Mouse (Mus musculus) spleen, adult 2 months (tissue): Measurements from ENCODE around the gene Erf. TPM values are rescaled to one million over a fixed set of nuclear protein-coding genes. Genes with fewer than 3 reads are reported as not detected.

Experiments used
- DNase-seq, 2 experiments: peaks; one replicate each; pipeline versions ENCODE4 v3.0.0 to v3.0.0-alpha.2; 2012 to 2021; ENCODE audit warnings: low spot score in 2 of 2, low read depth in 1 of 2
- H3K27ac ChIP-seq: fragments of 200-500 bp; 2 replicates; pipeline ENCODE4 v1.5.1; 2012; ENCODE audit warnings: low read length, inconsistent platforms; ENCODE audit not compliant: insufficient read depth
- H3K27me3 ChIP-seq: fragments of 200-500 bp; 2 replicates; pipeline ENCODE4 v1.6.1; 2012; ENCODE audit warnings: mild to moderate bottlenecking, moderate library complexity, low read length, inconsistent platforms; ENCODE audit not compliant: control insufficient read depth, insufficient read depth
- H3K36me3 ChIP-seq: fragments of 200-500 bp; 2 replicates; pipeline ENCODE4 v1.6.1; 2012; ENCODE audit warnings: mild to moderate bottlenecking, low read length, inconsistent platforms; ENCODE audit not compliant: control insufficient read depth, insufficient read depth
- H3K4me1 ChIP-seq: fragments of 200-500 bp; 2 replicates; pipeline ENCODE4 v1.6.1; 2011; ENCODE audit warnings: inconsistent platforms; ENCODE audit not compliant: control insufficient read depth, insufficient read depth, insufficient read length
- H3K4me3 ChIP-seq: fragments of 200-500 bp; 2 replicates; pipeline ENCODE4 v1.5.1; 2011; ENCODE audit warnings: mild to moderate bottlenecking, inconsistent platforms; ENCODE audit not compliant: insufficient read depth, insufficient read length; ENCODE audit errors: extremely low read depth
- CTCF ChIP-seq: fragments of 200-500 bp; IDR thresholded peaks from 2 replicates; pipeline ENCODE4 v1.5.1; 2011; ENCODE audit warnings: mild to moderate bottlenecking, inconsistent platforms; ENCODE audit not compliant: insufficient read depth, insufficient read length, insufficient replicate concordance; ENCODE audit errors: extremely low read depth
- POLR2A ChIP-seq: fragments of 200-500 bp; IDR thresholded peaks from 2 replicates; pipeline ENCODE4 v1.6.1; 2011; ENCODE audit warnings: low read depth, low read length, inconsistent platforms
- WGBS: fragments of 180-500 bp; shearing (Covaris S2); methylation state at CpG from one replicate; pipeline ENCODE4 v1.1.7; 2018; 5-methylcytosine and 5-hydroxymethylcytosine counted together
- polyA plus RNA-seq: library from polyadenylated mRNA; depleted of rRNA; stranded (reverse); fragments of >200 nt; gene quantifications from 2 replicates; pipeline ENCODE4 v1.2.3, GENCODE M21; 2012

Erf gene
- polyA plus RNA-seq, 1 experiment = 17.2 TPM

- peaks cover 4% of the 10 kb centered on the region for H3K36me3 ChIP-seq
- H3K4me1 ChIP-seq = peaks cover 11% of the 10 kb centered on the region; the same call in 1 of the 2 replicates
- H3K4me3 ChIP-seq = peak overlapping the region; percentile 98
- H3K27me3 ChIP-seq = no peaks in the 10 kb centered on the region
- TF ChIP-seq CTCF (no peak), POLR2A (no peak)
- H3K27ac ChIP-seq = peak overlapping the region; percentile 81
- DNase-seq = peak in 1 of 2 experiments; percentile 77
- WGBS = under 1% methylated on average over 53 of the region's 73 CpGs
These were observed 1.0 kb downstream of the Erf start for GRCm38 (mm10) chr7:25249314-25250140.

- 1% methylated on average over 25 of the region's 25 CpGs for WGBS
These were observed 1.7 kb downstream of the Erf start for GRCm38 (mm10) chr7:25248846-25249313.

DNA sequence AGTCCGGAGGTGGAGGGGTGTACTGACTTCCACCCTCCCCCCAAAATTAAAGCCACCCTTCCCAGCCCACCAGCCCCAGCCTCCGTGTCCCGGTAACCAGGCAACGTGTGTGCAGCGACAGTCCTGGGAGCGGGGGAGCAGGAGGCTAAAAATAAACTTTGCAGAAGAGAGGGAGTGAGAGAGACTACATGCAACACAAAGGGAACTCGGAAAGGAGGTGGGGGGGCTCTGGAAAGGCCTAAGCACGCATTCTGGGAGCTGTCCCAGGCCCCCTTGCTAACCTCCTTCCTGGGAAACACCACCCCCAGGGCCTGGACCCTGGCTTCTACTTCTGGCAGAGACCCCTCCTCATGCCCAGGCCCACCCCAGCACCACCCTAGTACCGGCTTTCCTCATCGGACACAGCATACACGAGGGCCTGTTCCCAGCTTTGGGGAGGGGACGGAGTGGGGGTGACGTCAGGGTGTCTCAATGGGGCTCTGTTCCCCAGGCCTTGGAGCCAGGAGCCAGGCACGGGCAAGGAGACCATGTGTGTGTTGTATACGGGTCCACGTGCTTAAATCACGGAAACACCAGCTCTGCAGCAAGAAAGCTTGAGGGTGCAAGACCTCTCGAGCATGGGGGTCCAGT, 2.4 kb downstream of the Erf start:
- TF ChIP-seq POLR2A (no peak), CTCF (no peak)
- Histone ChIP-seq H3K27me3 (no peaks in the 10 kb centered on the region), H3K4me3 (peak overlapping the region; percentile 98; the same call in 1 of the 2 replicates), H3K4me1 (peaks cover 11% of the 10 kb centered on the region; the same call in 1 of the 2 replicates), H3K27ac (peak overlapping the region; percentile 30; the same call in 1 of the 2 replicates), H3K36me3 (peaks cover 6% of the 10 kb centered on the region)
- 24% methylated on average over 18 of the region's 18 CpGs for WGBS
- DNase-seq = no peak

More at GRCm38 (mm10) chr7:25248846-25249313, 1.7 kb downstream of the Erf start:
- H3K27ac ChIP-seq = peak overlapping the region; percentile 55
- peaks cover 11% of the 10 kb centered on the region; the same call in 1 of the 2 replicates for H3K4me1 ChIP-seq
- peaks cover 6% of the 10 kb centered on the region for H3K36me3 ChIP-seq
- no peak for DNase-seq
- H3K27me3 ChIP-seq = no peaks in the 10 kb centered on the region
- peak overlapping the region; percentile 98 for H3K4me3 ChIP-seq
- TF ChIP-seq POLR2A = no peak
- TF ChIP-seq CTCF = no peak

DNA sequence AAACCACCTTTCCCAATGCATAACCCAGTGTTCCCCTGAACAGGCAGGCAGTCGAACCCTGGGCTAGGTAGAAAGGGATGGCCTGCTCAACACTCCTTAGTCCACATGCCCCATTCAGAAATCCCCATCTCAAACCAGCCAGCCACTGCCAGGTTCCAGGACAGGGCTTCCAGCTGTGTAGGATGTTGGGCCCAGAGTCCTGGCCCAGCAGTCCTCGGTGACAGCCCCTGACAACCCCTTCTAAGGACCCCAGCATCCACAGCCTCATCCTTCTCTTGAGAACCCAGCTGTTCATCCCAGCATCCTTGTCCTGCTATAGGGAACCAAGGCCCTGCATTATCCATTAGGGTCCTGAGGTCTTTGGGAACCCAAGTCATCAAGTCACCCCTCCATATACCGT, 3.1 kb downstream of the Erf start:
- no peak overlapping the region for H3K4me3 ChIP-seq
- H3K36me3 ChIP-seq = peaks cover 6% of the 10 kb centered on the region
- H3K4me1 ChIP-seq = peaks cover 11% of the 10 kb centered on the region; the same call in 1 of the 2 replicates
- no peaks in the 10 kb centered on the region for H3K27me3 ChIP-seq
- no peak overlapping the region for H3K27ac ChIP-seq
- 23% methylated on average over 3 of the region's 3 CpGs for WGBS
- DNase-seq = no peak
- TF ChIP-seq POLR2A (no peak), CTCF (no peak)

GRCm38 (mm10) chr7:25246759-25247137, 3.8 kb downstream of the Erf start:
- Histone ChIP-seq H3K4me3 (no peak overlapping the region), H3K36me3 (peaks cover 6% of the 10 kb centered on the region), H3K27me3 (no peaks in the 10 kb centered on the region), H3K4me1 (peaks cover 11% of the 10 kb centered on the region; the same call in 1 of the 2 replicates), H3K27ac (no peak overlapping the region)
- 41% methylated on average over 4 of the region's 4 CpGs for WGBS
- DNase-seq = no peak
- TF ChIP-seq POLR2A (no peak), CTCF (no peak)

DNA sequence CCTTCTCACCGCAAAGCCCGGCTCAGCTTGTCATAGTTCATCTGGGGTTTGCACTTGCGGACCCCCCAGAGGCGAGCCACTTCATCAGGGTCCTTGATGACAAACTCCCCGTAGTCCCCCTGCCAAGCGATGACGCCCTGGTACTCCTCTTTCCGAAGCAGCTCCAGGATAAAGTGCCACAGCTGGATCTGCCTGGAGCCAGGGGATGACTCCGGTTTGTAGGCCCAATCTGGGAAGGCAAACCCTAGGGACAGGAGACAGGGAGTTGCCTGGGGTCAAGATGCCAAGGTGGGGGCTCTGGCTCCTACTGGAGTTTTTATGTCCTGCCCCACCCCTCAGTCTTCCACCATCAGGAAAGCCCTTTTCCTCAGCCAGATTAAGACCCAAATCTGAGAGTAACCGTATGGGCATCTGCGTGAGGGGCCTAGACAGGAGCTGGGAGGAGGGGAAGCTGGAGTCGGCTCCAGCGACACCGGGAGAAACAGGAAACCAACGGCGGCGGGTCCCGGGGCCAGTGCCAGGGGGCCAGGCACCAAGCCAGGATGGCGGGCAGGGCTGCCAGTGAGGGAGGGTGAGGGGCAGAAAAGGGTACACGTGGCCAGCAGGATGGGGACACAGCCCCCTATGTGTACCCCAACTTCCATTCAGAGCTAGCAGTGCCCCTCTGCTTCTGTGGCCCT, 4.3 kb downstream of the Erf start:
- WGBS = 58% methylated on average over 20 of the region's 20 CpGs
- Histone ChIP-seq H3K27ac (0 out of 2 replicates have a peak overlapping the region, but pooled peaks have one; percentile 6), H3K36me3 (peaks cover 6% of the 10 kb centered on the region), H3K27me3 (no peaks in the 10 kb centered on the region), H3K4me3 (no peak overlapping the region), H3K4me1 (peaks cover 10% of the 10 kb centered on the region; the same call in 1 of the 2 replicates)
- TF ChIP-seq POLR2A (no peak), CTCF (no peak)
- no peak for DNase-seq
